Mouse (Mus musculus) adrenal gland, postnatal 4 days (tissue): Measurements from ENCODE around the gene Plcl2. TPM values are rescaled to one million over a fixed set of nuclear protein-coding genes. Genes with fewer than 3 reads are reported as not detected.
"Not testable (repeated sequence)": the region's sequence is repeated elsewhere in the genome, so short reads cannot be mapped to it uniquely, and the experiment has no call there.

Experiments
- DNase-seq, 2 experiments: peaks; one replicate each; pipeline ENCODE4 v3.0.0; 2021 to 2022; ENCODE audit warnings: low spot score in 2 of 2, mixed read lengths in 2 of 2
- total RNA-seq, 2 experiments: library from RNA; stranded (reverse); gene quantifications; 2 replicates each; pipeline ENCODE4 v1.2.3; 2021

Plcl2 gene
- total RNA-seq, 2 experiments from 2014 or later, result 72.9 to 74.2 TPM

DNA sequence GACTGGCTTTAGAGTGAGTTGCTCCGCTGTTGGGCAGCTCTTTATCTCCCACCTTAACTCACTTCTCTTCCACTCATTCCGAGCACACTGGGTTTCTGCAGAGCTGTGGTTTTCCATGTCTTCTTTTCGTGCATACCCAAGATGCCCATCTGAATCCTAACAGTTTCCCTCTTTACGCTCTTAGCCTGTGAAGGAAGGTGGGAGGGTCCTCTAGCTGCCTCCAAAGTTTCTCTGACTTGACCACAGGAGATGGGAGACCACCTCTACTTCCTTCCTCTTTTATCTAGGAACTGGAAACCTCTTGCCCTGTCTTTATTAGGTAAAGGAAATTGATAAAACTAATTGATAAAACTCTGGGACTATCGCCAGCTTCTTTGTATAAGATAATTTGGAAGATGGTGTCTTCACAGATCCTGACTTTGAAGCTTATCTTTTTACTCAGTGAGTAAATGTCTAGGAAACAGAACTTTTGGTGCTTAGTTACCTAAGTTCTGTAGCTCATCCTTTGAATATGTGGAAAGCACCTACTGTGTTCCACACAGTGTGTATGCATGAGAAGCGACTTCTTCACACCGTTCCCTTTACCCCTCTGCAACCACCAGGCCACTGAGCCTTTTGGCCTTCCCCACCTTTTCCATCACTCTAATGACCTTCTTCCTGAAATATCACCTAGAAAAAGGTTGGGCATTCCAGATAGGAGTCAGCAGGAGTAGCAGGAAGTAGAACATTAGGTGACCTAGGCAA is 111.8 kb downstream of the Plcl2 start:
- DNase-seq, result no peak

DNA sequence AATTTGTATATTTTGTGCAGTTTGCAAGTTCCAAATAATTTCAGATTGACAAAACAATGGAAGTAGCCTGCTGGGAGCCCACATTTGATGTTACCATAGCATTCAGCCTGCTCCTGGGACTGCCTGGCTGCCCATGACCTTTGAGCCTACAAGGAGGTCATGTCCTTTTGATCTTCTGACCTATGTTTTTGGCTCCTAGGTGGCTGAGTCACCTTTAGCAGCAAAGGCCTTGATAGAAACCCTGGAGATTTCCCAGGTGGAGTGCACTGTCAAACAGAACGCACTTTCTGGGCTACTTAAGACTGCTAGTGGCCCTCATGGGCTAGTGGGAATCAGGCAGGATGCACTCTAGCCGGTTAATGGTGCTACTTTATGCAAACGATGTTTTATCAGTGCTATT is 112.8 kb downstream of the Plcl2 start:
- no peak for DNase-seq

DNA sequence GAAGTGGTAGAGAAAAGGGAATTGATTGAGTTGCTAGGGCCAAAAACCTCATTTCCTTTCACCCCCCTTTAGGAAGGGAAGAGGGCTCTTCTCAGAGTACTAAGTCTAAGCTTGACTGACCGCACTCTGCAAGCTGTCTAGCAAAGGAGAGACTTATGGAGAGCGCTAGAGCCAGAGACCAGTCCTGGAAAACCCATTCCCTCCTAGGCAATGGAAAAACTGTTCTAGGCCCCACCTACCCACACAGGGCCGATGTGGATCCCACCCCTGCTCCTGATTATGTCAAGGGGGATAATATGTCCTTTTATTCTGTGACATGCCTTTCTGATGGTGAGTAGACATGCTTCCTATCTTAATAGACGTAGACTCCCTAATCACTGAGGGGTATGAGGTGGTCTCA is 116.4 kb downstream of the Plcl2 start:
- no peak for DNase-seq

DNA sequence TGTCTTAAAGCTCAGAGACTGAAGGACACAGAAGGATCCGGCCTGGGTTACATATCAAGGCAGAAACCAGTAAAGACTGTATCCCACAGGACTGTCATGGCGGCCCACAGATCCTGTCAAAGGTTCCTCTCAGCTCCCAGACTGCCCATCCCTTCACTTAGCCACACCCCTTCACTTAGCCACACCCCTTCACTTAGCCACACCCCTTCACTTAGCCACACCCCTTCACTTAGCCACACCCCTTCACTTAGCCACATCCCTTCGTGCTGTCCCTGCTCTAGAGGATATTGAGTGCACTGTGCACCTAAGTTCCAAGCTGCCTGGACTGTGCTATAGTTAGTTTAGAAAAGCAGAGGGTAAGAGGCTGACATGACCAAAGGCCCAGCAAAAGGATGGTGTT is 118.5 kb downstream of the Plcl2 start:
- DNase-seq, result no peak

DNA sequence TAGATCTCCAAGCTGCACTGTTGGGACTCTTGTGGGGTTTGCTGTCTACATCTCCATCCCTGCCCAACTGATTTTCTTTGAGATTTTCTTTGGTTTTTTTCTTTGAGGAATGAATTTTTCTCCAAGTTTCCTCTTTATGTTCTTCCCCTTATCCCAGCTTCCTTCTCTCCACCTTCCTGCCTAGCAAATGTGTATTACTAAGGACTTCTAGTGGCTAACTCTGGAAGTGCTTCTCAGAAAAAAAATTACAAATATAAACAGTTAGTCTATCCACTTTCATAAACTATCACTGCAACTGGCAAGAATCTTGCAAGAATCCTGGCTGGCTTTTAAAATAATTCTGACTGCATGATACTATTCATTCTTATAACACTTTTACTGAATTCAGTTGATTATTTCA is 119.5 kb downstream of the Plcl2 start:
- no peak for DNase-seq

DNA sequence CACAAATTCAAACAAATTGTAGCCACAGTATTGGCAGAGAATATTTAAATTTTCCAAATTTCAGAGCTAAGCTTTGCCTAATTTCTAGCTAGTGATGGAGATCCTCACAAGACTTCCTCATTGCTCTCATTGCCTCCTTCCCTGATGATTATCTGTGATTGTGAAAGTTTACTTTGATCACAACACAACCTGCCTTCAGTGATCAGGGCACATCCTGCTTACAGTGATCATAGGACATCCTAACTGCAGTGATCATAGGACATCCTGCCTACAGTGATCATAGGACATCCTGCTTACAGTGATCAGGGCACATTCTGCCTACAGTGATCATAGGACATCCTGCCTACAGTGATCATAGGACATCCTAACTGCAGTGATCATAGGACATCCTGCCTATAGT is 121.8 kb downstream of the Plcl2 start:
- not testable (repeated sequence) for DNase-seq

DNA sequence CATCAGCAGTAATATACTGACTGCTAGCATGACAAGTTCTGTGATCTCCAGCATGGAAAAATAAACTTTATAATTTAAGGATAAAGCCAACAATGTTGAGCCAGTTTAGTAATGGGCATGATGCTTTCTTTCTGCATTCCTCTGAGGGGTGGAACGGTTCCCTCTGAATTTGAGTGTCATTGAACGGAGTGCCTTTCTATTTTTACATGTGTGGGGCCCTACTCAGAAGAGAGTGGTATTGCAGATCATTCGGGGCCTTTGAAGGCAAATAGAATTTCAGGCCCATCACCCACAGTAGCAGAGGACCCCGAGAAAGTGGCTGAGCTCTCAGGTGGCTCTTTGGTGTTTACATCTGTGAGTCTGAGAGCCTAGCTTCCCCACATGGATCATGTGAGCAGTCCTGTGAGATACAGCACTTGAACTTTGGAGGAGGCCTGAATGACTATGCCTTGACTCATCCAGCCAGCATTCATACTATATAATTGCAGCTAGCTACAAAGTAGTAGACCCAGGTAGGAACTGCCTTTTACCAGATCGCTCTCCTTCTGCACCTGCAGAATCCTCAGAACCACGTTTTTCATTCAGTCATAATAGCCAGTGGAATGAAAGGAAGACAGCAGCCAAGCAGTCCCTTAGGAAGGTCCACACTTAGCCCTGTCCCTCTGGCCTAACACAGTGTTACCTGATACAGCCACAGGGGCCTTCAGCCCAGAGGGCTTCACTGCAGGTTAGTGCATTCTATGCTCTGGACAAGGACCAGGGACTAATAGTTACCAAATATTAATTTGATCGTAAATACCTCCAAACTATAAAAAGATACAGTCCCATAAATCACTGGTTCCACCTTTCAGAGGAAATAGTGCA is 125.0 kb downstream of the Plcl2 start:
- no peak for DNase-seq

DNA sequence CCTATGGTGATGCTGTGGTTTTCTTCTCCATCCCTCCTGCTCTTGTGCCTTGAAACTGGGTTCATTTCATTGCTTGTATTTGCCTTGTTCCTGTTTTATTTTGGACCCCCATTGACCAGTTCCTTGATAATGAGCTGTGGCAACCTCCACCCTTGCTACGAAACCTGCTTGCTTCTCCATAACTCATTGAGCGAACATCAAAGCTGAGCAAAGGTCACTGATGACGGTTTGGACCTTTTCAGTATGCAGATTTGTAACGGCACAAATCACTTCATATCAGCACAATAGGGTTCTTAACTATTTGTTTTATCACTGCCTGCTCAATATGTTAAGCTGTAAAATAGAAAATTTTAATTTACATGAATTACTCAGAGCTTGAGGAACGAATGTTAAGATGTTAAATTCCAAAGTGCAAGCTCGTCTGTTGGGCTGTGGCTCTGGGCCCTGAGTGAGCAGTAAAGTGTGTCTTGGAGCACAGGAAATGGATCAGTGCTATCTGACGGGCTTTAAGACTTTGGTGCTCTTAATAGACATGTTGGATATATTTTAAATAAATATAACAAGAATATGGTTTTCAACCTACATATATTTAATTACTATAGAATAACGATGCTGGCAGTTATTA is 126.9 kb downstream of the Plcl2 start:
- no peak for DNase-seq

DNA sequence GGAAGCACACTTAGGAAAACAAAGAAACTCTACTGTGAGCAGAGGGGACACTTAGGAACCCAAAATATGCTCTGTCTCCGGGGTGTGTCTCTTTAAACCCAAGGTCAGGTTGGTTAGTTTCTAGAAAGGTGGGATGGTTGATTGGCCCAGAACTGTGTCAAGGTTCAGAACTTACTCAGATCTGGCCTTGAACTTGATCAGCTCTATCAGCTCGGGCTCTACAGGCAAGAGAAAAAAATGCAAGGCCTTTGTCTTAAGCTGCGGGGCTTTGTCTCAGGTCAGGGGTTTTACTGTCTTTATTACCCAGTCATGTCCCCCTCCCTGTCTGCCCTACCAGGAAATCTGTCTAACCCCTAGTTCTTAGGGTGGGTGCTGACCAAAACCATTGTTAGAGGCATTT is 129.6 kb downstream of the Plcl2 start:
- DNase-seq, result no peak

DNA sequence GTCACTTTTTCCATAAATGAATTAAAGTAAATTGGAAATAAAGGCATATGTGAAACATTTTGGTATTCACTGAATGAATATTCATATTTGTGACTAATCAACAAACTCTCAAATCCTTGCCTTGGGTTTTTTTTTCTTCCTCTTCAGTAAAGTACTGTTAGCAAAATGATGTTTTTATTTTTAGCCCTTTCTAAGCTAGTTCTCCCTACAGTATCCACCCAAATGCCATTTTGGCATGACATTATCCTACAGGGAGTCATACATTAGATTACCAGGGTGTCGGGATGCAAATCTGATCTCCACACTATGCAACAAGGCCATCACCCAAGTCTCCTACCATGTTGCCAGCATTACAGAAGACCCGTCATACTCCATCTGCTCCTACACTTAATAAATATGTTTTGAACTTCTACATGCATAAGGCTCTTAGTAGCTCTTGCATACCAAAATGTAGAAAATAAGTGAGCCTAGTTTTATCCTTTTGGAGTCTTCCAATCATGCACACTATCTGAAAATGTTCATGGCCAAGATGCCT is 131.9 kb downstream of the Plcl2 start:
- no peak for DNase-seq

DNA sequence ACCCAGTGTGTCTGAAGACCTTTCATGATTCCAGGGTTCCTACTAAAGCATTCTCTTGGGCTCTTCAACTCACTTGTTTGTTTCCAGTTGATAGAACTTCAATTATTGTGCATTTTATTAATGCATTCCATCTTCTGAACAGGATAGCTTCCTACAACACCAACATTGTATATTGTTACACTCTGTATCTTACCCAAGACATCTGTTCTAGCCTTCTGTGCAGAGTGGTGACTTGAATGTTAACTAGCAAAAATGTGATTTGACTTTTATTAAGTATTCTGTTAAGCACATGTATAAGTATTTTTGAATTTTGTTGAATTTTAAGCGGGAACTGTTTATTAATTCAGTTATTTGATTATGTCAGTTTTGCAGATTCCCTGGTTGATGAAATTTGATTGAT is 132.7 kb downstream of the Plcl2 start:
- no peak for DNase-seq

DNA sequence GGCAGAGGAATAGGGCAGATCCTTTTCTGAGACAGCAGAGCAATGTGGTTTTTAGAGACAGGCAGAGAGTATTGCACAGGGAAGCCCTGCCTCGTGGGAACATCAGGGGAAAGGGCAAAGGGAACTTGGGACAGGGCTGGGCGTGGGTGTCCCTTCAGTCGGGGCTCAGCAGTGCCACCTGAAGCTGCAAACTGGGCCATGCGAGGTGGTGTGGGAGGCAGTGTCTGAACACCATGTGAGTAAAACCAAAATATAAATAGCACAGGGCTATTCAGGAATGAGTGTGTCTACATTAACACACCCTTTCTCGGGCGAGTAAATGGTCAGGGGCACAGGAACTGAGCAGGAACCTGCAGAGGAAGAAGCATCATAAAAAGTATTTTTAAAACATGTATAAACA is 134.2 kb downstream of the Plcl2 start:
- no peak for DNase-seq

DNA sequence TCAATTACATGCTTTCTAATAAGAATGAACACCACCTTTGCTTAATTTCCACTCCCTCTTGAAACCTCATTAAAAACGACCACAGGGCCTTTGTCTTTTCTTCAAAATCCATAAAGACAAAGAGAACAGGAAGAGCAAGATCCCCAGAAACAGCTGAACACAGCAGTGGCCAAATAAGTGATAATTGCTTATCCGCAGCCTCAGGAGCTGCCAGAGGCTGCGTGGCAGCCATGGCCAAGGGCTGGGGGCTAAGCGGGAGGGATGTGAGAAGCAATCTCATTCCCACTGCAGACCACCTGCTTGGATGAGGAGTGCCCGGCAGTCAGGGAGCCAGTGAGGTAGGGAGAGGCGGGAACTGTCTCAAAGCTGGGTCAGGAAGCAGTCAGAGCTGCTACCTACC is 134.8 kb downstream of the Plcl2 start:
- no peak for DNase-seq

DNA sequence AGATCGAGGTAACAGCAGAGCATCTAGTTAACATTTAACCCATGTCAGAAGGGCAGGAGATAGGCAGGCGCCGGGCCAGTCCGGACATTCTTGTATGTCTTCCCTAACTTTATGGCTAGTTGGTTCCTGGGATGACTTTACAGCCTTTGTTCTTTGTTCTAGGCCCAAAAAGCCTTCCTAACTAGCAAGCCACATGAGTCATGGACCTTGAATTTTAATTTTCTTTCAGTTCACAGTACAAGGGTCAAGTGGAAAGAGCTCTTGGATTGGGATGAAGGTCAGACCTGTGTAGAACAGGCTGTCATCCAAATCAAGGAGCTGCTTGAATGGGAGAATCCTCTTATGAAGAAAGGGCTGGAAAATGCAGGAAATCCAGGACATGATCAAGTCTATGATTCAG is 138.9 kb downstream of the Plcl2 start:
- not testable (repeated sequence) for DNase-seq

DNA sequence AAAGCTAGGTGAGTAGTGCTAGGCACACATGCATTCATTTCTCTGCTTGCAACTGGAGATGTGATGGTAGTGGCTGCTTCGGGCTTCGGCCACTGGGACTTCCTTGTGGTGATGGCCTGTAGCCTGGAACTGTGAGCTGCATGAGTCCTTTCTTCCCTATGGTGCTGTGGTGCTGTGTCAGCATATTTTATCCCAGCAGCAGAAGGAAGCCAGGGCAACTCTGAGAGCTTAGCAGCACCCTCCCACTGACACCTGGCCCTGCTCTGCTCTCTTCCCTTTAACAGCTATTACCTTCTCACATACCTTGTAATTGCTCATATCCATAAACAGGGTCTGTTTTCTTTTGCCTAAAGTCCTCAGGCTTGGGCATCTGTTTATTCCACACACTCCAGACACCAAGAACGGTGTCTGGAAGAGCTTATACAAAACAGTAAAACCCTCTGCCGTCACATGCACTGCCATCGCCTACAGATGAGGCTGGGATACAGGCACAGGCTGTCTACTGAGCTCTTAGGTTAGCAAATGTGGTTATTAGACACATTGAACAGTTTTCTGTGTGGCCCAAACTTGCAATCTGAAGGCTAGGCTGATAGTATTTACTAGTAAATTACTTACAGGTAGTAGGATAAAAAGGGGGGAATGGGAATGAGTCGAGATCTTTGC is 139.7 kb downstream of the Plcl2 start:
- DNase-seq, result no peak

DNA sequence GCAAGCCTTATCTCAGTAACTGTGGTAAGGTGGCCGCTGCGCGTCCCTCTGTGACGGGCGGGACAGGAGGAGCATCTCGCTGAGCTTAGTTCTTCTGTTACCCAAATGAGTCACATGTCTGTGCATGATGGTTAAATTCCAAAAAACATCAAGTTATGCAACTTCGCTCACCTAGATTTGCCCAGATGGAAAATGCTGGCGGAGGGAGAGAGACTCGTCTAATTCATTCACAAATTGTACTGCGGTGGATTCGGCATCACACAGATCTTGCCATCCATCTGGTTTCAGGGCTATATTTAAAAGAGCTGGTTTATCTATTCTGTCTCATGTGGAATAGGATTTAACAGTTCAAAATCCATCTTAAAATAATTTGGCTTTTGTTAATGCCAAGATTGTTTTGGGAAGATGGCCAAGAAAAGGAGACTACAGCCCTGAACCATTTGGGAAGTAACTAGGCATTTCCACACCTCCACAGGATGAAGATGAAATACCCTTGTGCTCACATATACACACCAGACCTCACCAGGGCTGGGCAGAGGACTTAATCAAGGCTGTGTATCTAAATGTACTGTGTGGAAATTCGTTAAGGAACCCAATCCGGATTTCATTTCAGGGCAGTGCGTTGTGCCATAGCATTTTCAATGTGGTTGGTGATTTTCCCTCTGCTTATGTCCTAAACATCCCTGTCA is 141.5 kb downstream of the Plcl2 start:
- no peak for DNase-seq

DNA sequence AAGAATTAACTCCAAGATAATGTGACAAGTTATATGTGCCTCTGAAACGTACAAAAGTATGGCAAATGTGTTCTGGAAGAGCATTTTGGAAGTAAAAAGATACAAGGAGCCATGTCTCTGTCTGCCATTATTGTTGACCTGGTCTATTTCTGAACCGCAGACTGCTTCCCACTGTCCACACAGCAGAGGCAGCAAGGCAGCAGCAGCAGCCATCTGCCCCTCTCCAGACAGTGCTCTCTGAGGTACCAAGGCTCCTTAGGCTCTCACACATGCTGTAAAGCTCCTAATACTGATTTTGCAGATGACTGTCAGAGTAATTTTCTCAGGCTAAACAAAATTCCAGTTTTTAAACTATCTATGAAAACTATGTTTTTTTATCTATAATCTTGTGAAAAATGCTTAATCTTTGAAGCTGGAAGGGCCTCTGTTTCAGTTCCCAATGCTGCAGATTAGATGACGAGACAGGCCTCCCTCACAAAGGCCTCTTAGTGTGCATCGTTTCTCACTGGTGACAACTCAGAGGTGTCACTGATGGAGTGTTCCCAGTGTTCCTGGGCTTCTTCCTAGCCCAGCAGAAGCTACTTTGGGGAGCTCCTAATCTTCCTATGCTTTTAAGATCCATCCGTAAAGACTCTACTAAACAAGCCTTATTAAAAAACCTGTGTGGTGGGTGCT is 145.7 kb downstream of the Plcl2 start:
- DNase-seq, result no peak

DNA sequence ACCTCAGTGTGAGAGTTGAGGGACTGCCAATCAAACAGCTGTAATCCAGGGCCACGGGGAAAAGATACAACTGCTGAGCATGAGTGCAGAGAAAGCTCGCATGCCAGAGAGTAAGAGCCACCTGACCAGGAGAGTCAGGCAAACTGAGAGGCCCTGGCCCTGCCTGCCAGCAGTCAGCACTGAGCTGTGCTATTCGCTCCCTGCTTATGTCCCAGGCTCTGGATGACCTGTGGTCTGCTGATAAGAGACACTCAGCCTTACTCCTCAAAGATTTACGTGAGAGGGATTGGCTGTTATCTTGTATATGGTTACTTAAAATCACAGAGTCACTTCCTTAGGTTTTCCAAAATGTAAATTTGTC is 146.2 kb downstream of the Plcl2 start:
- no peak for DNase-seq

DNA sequence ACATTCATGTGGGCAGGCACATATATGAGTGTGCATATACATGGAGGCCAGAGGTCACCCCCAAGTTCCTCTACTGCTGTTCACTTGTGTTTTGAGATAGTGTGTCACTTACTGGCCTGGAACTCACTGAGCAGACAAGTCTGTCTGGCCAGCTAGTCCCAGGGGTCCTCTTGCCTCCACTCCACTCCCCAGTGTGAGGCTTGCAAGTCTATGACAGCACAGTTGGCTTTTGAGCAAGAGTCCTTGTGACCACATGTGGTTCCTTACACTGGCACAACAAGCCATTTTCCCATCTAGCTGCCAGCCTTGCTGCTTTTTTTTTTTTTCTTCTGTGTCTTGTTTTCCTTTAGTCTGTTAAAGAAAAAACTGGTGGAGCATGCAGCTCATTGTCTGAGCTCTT is 148.1 kb downstream of the Plcl2 start:
- no peak for DNase-seq

DNA sequence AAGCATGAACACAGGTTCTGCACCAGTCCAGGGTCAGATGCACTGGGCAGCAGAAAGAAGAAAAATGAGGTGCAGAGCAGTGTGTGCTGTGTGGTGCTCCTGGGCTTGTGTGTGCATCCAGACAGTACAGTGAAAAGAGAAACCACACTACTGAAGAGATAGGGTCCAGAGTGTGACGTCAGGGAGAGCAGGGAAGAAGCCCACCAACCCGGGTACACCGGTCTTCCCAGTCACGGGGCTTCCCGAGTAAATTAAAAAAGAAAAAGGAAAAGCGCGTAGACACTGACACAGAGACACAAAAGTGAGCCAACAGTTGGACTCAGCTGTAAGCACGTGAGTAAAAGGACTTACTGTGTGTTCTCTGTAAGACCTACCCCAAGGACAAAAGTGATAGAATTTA is 149.7 kb downstream of the Plcl2 start:
- no peak for DNase-seq
